Mouse (Mus musculus) heart, embryonic 11.5 days (tissue): ENCODE data around the gene Grm4. TPM values are rescaled to one million over a fixed set of nuclear protein-coding genes. Genes with fewer than 3 reads are reported as not detected.

Experiments used
- ATAC-seq: fragments of 200-750 bp; cut with Nextera tagmentation; replicated peaks from 2 replicates; pipeline ENCODE4 v1.8.0; 2017; ENCODE audit warnings: moderate library complexity; ENCODE audit not compliant: insufficient number of reproducible peaks, low FRiP score, low TSS enrichment
- H3K27ac ChIP-seq: fragments of 300-500 bp; sonication (generic); 2 replicates; pipeline ENCODE4 v1.5.1; 2014; ENCODE audit warnings: mild to moderate bottlenecking, low read depth, low read length
- H3K27me3 ChIP-seq: fragments of 300-500 bp; sonication (generic); 2 replicates; pipeline ENCODE4 v1.6.1; 2014; ENCODE audit warnings: mild to moderate bottlenecking, low read length, mixed read lengths; ENCODE audit not compliant: control insufficient read depth, insufficient read depth
- H3K36me3 ChIP-seq: fragments of 300-500 bp; sonication (generic); 2 replicates; pipeline ENCODE4 v1.6.1; 2014; ENCODE audit warnings: mild to moderate bottlenecking, low read length, moderate library complexity, mixed read lengths; ENCODE audit not compliant: control insufficient read depth, insufficient read depth
- H3K4me1 ChIP-seq: fragments of 300-500 bp; sonication (generic); 2 replicates; pipeline ENCODE4 v1.6.1; 2014; ENCODE audit warnings: low read length; ENCODE audit not compliant: control insufficient read depth, insufficient read depth
- H3K4me2 ChIP-seq: fragments of 300-500 bp; sonication (generic); 2 replicates; pipeline ENCODE4 v1.6.1; 2014; ENCODE audit warnings: mild to moderate bottlenecking, moderate library complexity
- H3K4me3 ChIP-seq: fragments of 300-500 bp; sonication (generic); 2 replicates; pipeline ENCODE4 v1.5.1; 2014; ENCODE audit warnings: low read depth, low read length
- H3K9ac ChIP-seq: fragments of 300-500 bp; sonication (generic); 2 replicates; pipeline ENCODE4 v1.6.1; 2014; ENCODE audit warnings: mild to moderate bottlenecking, low read depth, low read length, moderate library complexity
- H3K9me3 ChIP-seq: fragments of 300-500 bp; sonication (generic); replicated peaks from 2 replicates; pipeline ENCODE4 v1.6.1; 2016; ENCODE audit warnings: low read length; ENCODE audit not compliant: control insufficient read depth
- WGBS: fragments of 180-500 bp; shearing (Covaris S2); extraction: QIAGEN DNeasy Blood & Tissue Kit; methylation state at CpG from one replicate; pipeline ENCODE4 v1.1.7; 2014; ENCODE audit not compliant: insufficient replicate concordance; 5-methylcytosine and 5-hydroxymethylcytosine counted together
- polyA plus RNA-seq: library from polyadenylated mRNA; unstranded; fragments of >200 nt; fragmentation: Nextera tagmentation; extraction: Ambion mirVana; gene quantifications from 2 replicates; pipeline ENCODE4 v1.2.1, GENCODE M21; 2014

The Grm4 gene
- polyA plus RNA-seq, 1 experiment from 2014 or later: 0.07 TPM

DNA sequence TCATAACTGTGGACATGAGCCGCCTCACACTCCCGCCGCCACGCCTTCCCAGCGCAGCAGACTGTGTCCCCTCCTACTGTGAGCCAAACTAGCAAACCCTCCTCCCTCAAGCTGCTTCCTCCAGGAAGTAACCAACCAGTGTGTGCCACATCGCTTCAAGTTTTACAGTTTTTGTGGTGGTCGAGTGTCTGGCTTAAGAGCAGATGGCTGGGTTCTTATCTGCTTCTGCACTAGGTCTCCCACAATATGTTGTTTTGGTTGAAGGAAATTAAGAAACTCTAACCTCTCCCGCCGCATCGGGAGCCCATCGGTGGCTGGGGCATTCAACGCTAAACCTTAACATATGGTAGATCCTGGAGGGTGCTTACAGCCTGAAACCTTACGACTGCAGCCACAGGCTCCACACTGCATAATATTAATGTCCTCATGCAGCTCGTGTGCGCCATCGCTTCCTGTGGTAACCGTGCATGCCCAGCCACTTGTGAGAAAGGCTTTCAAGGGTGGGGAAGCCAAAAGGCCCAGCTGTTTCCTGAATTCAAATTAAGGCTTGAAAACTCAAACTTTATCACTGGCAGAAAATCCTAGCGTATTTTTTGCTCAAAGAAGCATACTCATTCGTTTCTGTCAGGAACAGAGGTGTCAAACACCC lies 115.7 kb downstream of the Grm4 start:
- Histone ChIP-seq H3K27me3 (no peaks in the 10 kb centered on the region), H3K36me3 (no peaks in the 10 kb centered on the region), H3K9me3 (no peaks in the 10 kb centered on the region), H3K4me2 (no peak overlapping the region), H3K27ac (no peak overlapping the region), H3K9ac (no peak overlapping the region), H3K4me3 (no peak overlapping the region), H3K4me1 (no peaks in the 10 kb centered on the region)
- WGBS: 85% methylated on average over 19 of the region's 19 CpGs
- no peak for ATAC-seq

DNA sequence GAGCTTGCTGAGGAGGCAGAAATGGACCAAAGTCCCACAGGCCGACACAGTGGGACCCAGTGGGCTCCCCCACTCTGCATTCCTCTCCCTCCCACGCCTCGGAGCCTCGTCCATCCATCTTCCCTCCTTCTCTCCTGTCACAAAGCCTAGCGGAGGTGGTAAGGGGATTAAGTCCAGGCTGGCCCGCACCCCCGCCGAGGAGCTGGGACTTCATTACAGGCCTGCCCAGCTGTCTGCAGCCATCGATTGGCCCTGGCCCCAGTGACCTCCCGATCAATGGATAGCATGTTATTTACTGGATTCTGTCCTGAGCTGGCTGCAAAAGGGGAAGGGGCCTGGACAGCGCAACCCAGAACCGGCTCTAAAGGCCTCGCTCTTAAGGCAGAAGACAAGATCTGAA lies 120.0 kb downstream of the Grm4 start:
- no peak for ATAC-seq

DNA sequence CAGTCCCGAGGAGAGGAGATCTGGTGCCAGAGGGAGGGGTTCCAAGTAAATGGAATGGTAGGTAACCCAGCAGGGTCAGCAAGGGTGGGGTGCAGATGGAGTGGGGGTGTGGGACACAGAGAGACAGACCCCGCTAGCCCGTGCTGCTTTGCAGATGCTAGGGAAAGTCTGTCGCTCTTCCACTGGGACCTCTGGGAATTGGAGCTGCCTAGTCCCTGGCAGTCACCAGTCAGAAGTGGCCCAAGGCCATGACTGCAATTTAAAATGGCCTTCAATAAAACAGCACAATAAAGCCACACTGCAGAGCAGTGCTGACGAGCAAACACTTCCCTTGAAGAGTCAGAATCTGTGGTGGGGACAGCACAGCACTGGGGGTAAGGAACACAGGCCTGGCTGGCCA lies 127.3 kb downstream of the Grm4 start:
- WGBS: 87% methylated on average over 5 of the region's 5 CpGs
- H3K4me3 ChIP-seq: no peak overlapping the region
- no peak overlapping the region for H3K4me2 ChIP-seq
- H3K4me1 ChIP-seq: no peaks in the 10 kb centered on the region
- no peaks in the 10 kb centered on the region for H3K9me3 ChIP-seq
- no peaks in the 10 kb centered on the region for H3K36me3 ChIP-seq
- H3K27me3 ChIP-seq: peaks cover 3% of the 10 kb centered on the region; the same call in 1 of the 2 replicates
- no peak for ATAC-seq
- no peak overlapping the region for H3K27ac ChIP-seq
- no peak overlapping the region for H3K9ac ChIP-seq

More for the DNA sequence above, 120.0 kb downstream of the Grm4 start:
- H3K4me3 ChIP-seq: no peak overlapping the region
- no peaks in the 10 kb centered on the region for H3K9me3 ChIP-seq
- no peaks in the 10 kb centered on the region for H3K27me3 ChIP-seq
- H3K36me3 ChIP-seq: no peaks in the 10 kb centered on the region
- H3K4me2 ChIP-seq: no peak overlapping the region
- no peak overlapping the region for H3K27ac ChIP-seq
- H3K4me1 ChIP-seq: no peaks in the 10 kb centered on the region
- WGBS: 23% methylated on average over 13 of the region's 13 CpGs
- no peak overlapping the region for H3K9ac ChIP-seq

DNA sequence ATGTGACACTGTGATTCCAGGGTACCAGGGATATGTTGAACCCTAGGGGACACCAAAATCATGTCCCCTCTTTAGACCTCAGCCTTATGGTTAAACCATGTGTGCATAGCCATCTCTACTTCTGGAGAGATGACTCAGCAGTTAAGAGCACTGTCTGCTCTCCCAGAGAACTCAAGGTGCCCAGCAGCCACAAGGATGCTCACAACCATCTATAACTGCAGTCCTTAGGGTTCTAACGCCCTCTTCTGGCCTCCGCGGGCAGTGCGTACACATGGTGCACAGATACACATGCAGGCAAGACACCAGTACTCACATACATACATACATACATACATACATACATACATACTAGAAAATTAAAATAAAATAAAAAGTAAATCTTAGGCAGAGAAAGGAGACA lies 127.8 kb downstream of the Grm4 start:
- Histone ChIP-seq H3K36me3 (no peaks in the 10 kb centered on the region), H3K9me3 (no peaks in the 10 kb centered on the region), H3K4me1 (no peaks in the 10 kb centered on the region), H3K9ac (no peak overlapping the region), H3K4me2 (no peak overlapping the region), H3K27ac (no peak overlapping the region), H3K27me3 (peaks cover 3% of the 10 kb centered on the region; the same call in 1 of the 2 replicates), H3K4me3 (no peak overlapping the region)
- ATAC-seq: no peak
- WGBS: 78% methylated on average over 4 of the region's 4 CpGs

DNA sequence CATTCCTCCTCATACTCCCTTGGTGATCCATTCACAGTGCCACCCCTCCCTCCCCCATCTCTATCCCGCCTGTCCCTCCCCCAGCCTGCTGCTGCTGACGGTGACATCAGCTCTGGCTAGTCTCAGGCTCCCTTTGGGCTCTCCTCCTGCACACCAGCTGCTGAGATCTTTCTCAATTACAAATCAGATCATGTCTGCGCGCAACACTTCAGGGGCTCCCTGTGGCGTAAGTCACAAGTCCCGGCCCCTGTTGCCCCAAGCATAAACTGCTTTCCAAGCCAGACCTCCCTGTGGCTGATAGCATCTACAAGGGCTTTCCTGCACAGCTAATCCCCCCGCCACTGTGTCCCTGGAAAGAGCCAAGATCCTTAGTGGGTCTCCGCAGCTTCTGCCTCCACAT lies 128.3 kb downstream of the Grm4 start:
- no peak overlapping the region for H3K4me2 ChIP-seq
- no peaks in the 10 kb centered on the region for H3K36me3 ChIP-seq
- WGBS: 20% methylated on average over 8 of the region's 8 CpGs
- peaks cover 3% of the 10 kb centered on the region; the same call in 1 of the 2 replicates for H3K27me3 ChIP-seq
- H3K9ac ChIP-seq: no peak overlapping the region
- no peaks in the 10 kb centered on the region for H3K9me3 ChIP-seq
- no peak for ATAC-seq
- H3K4me3 ChIP-seq: no peak overlapping the region
- H3K27ac ChIP-seq: no peak overlapping the region
- H3K4me1 ChIP-seq: no peaks in the 10 kb centered on the region

DNA sequence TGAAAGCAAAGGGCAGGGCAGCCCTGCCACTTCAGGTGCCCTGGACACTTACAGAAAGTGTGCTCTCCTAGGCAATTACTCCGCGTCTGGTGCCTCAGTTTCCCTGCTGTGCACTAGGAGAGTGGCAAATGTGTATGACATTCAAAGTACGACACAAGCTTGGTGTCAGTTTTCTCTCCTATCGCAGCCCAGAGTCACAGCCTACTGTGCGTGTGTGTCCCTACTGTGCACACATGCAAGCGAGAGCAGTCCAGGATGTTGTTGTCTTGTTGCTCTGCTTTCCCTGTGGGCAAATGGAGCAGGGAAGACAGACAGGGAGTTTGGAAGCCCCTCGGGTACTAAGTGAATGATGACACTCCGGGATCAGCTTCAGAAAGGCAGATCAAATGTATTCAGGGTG lies 131.2 kb downstream of the Grm4 start:
- H3K9ac ChIP-seq: no peak overlapping the region; the same call in 1 of the 2 replicates
- peaks cover 8% of the 10 kb centered on the region; the same call in 1 of the 2 replicates for H3K27me3 ChIP-seq
- WGBS: 85% methylated on average over 8 of the region's 8 CpGs
- no peaks in the 10 kb centered on the region for H3K36me3 ChIP-seq
- H3K4me1 ChIP-seq: peaks cover 9% of the 10 kb centered on the region
- no peak overlapping the region for H3K27ac ChIP-seq
- H3K9me3 ChIP-seq: no peaks in the 10 kb centered on the region
- no peak overlapping the region for H3K4me2 ChIP-seq
- ATAC-seq: no peak
- no peak overlapping the region for H3K4me3 ChIP-seq

DNA sequence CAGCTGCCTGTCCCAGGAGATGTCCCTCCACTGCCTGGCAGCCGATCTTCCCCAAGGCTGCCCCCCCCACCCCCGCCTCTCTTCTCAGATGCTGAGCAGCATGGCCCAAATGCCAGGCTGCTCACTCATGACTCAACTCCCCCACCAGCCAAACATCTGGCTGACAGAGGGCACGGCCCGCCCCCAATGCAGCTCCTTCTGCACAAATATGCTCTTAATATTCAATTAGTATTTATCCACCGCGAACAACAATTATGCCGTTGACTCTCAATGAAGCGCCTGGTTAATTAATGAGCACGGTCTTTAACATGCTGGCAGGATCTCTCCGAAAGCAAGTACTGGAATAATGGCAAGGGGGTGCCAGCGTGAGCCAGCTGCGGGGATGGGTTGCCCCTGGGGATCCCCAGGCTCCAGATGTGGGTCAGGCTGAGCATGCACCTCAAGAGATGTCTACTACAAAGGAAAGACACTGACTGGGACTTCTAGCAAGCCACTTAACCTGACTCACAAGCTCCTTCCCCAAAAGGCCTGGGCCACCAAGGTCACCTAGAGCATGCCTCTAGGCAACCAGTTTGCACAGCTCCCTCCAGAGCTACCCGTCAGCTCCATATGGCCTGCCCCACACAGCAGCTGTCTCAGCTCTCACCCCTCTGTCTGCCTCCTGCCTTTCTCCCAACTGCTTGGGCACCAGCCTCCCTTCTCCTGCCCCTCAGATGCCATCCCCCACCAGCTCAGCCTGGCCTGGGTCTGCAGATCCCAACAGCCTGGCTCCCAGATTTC lies 131.8 kb downstream of the Grm4 start:
- Histone ChIP-seq H3K36me3 (no peaks in the 10 kb centered on the region), H3K9me3 (no peaks in the 10 kb centered on the region), H3K4me3 (no peak overlapping the region), H3K27me3 (peaks cover 8% of the 10 kb centered on the region; the same call in 1 of the 2 replicates), H3K4me2 (no peak overlapping the region), H3K9ac (no peak overlapping the region; the same call in 1 of the 2 replicates), H3K27ac (no peak overlapping the region), H3K4me1 (peaks cover 9% of the 10 kb centered on the region)
- no peak for ATAC-seq
- 73% methylated on average over 13 of the region's 13 CpGs for WGBS

DNA sequence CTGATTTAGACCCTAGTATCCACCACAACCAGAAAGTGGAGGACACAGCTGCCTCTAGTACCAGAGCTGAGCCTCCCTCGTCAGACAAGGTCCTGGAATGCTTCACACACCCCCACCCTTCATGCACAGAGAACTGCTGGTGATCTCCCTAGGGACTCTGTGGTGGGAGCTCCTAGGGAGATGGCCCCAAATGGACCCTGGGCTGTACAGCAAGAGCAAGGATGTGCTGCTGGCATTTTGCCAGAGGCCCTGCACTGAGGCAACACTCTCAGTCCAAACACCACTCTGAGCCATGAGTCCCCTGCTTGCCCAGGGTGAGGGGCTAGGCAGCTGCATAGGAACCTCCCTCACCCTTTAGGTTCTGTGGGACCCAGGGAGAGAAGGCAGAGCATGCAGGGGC lies 134.8 kb downstream of the Grm4 start:
- Histone ChIP-seq H3K27ac (no peak overlapping the region), H3K4me3 (no peak overlapping the region), H3K9me3 (no peaks in the 10 kb centered on the region), H3K27me3 (peaks cover 12% of the 10 kb centered on the region; the same call in 1 of the 2 replicates), H3K9ac (no peak overlapping the region), H3K4me2 (no peak overlapping the region), H3K4me1 (peaks cover 9% of the 10 kb centered on the region), H3K36me3 (no peaks in the 10 kb centered on the region)
- 18% methylated on average over 1 of the region's 1 CpGs for WGBS
- ATAC-seq: no peak
